Mouse (Mus musculus): ENCODE results near the gene Dennd2d. TPM values are rescaled to one million over a fixed set of nuclear protein-coding genes. Genes with fewer than 3 reads are reported as not detected.

The Dennd2d gene
- polyA plus RNA-seq, 1 experiment from 2014 or later: 1.4 TPM

- H3K27ac ChIP-seq (replicated peaks; ENCODE audit: low read depth, low read length): no peak overlapping the region
- no peak overlapping the region for H3K9ac ChIP-seq (ENCODE audit: low read length)
- no peaks in the 10 kb centered on the region for H3K36me3 ChIP-seq (ENCODE audit: control insufficient read depth, insufficient read depth, low read length)
- no peak overlapping the region for H3K4me2 ChIP-seq (ENCODE audit: low read depth, severe bottlenecking)
- no peaks in the 10 kb centered on the region for H3K27me3 ChIP-seq (ENCODE audit: control insufficient read depth, insufficient read depth, low read length)
- 92% methylated on average over 1 of the region's 1 CpGs for WGBS
- ATAC-seq (ENCODE audit: insufficient number of reproducible peaks, low FRiP score, low TSS enrichment, low read depth) (no peak), DNase-seq (ENCODE audit: low spot score) (no peak)
- no peaks in the 10 kb centered on the region for H3K9me3 ChIP-seq (ENCODE audit: control insufficient read depth, low read length)
- H3K4me1 ChIP-seq (ENCODE audit: control insufficient read depth, insufficient read depth, low read length): no peaks in the 10 kb centered on the region
- no peak overlapping the region for H3K4me3 ChIP-seq (ENCODE audit: low read depth, low read length)
Measured at GRCm38 (mm10) chr3:106492723-106493122, 10.5 kb downstream of the Dennd2d start.

DNA sequence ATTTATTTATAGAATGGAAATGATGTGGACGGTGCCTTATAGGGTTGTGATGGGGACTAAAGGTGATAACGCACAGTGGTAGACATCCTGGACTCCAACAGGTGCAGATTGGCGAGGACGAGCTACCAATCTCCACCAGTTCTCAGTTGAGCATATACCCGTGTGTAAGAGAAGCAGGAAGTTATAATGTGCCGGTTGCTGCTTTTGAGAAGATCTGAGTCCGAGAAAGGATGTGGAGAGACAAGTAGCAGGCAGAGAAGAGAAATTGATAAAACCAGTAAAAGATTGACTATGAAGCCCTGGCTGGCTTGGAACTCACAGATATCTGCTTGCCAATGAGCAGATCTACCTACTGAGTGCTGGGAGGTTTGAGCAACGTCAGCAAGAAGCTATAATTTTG is 11.0 kb downstream of the Dennd2d start:
- DNase-seq (ENCODE audit: low spot score): no peak
- no peaks in the 10 kb centered on the region for H3K36me3 ChIP-seq (ENCODE audit: control insufficient read depth, insufficient read depth, low read length)
- no peaks in the 10 kb centered on the region for H3K9me3 ChIP-seq (ENCODE audit: control insufficient read depth, low read length)
- H3K9ac ChIP-seq (ENCODE audit: low read length): no peak overlapping the region
- no peak for ATAC-seq (ENCODE audit: insufficient number of reproducible peaks, low FRiP score, low TSS enrichment, low read depth)
- H3K4me3 ChIP-seq (ENCODE audit: low read depth, low read length): no peak overlapping the region
- H3K4me2 ChIP-seq (ENCODE audit: low read depth, severe bottlenecking): no peak overlapping the region
- H3K4me1 ChIP-seq (ENCODE audit: control insufficient read depth, insufficient read depth, low read length): no peaks in the 10 kb centered on the region
- no peak overlapping the region for H3K27ac ChIP-seq (replicated peaks; ENCODE audit: low read depth, low read length)
- no peaks in the 10 kb centered on the region for H3K27me3 ChIP-seq (ENCODE audit: control insufficient read depth, insufficient read depth, low read length)
- WGBS: 89% methylated on average over 8 of the region's 8 CpGs

DNA sequence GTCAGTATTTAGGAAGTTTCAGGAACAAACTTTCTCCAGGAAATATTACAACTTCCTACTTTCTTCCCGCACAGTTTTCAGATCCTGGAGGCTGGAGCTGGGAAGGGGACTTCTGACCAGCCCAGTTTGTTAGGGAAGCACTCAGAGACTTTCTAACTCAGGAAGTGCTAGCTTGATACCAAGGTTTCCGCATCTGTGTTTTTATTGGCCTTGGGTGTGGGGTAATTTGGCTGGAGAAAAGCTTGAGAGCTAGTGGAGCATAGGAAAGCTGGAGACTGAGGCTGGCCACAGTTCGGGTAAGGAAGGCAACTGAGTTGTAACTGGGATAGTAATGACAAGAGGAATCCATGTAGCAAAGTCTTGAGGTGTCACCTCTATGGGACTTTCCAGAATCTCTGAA is 11.7 kb downstream of the Dennd2d start:
- H3K27ac ChIP-seq (replicated peaks; ENCODE audit: low read depth, low read length): no peak overlapping the region
- 74% methylated on average over 3 of the region's 3 CpGs for WGBS
- no peaks in the 10 kb centered on the region for H3K27me3 ChIP-seq (ENCODE audit: control insufficient read depth, insufficient read depth, low read length)

GRCm38 (mm10) chr3:106494417-106494950 is 12.3 kb downstream of the Dennd2d start:
- no peak overlapping the region for H3K4me3 ChIP-seq (ENCODE audit: low read depth, low read length)
- no peaks in the 10 kb centered on the region for H3K27me3 ChIP-seq (ENCODE audit: control insufficient read depth, insufficient read depth, low read length)
- H3K4me1 ChIP-seq (ENCODE audit: control insufficient read depth, insufficient read depth, low read length): no peaks in the 10 kb centered on the region
- ATAC-seq (ENCODE audit: insufficient number of reproducible peaks, low FRiP score, low TSS enrichment, low read depth) (no peak), DNase-seq (ENCODE audit: low spot score) (no peak)
- WGBS: 93% methylated on average over 1 of the region's 1 CpGs
- no peaks in the 10 kb centered on the region for H3K36me3 ChIP-seq (ENCODE audit: control insufficient read depth, insufficient read depth, low read length)
- no peak overlapping the region for H3K4me2 ChIP-seq (ENCODE audit: low read depth, severe bottlenecking)
- H3K9ac ChIP-seq (ENCODE audit: low read length): no peak overlapping the region
- no peaks in the 10 kb centered on the region for H3K9me3 ChIP-seq (ENCODE audit: control insufficient read depth, low read length)
- H3K27ac ChIP-seq (replicated peaks; ENCODE audit: low read depth, low read length): no peak overlapping the region

More for the DNA sequence above, 11.7 kb downstream of the Dennd2d start:
- no peak overlapping the region for H3K9ac ChIP-seq (ENCODE audit: low read length)
- no peak overlapping the region for H3K4me3 ChIP-seq (ENCODE audit: low read depth, low read length)
- H3K4me1 ChIP-seq (ENCODE audit: control insufficient read depth, insufficient read depth, low read length): no peaks in the 10 kb centered on the region
- ATAC-seq (ENCODE audit: insufficient number of reproducible peaks, low FRiP score, low TSS enrichment, low read depth) (no peak), DNase-seq (ENCODE audit: low spot score) (no peak)
- no peaks in the 10 kb centered on the region for H3K36me3 ChIP-seq (ENCODE audit: control insufficient read depth, insufficient read depth, low read length)
- no peaks in the 10 kb centered on the region for H3K9me3 ChIP-seq (ENCODE audit: control insufficient read depth, low read length)
- H3K4me2 ChIP-seq (ENCODE audit: low read depth, severe bottlenecking): no peak overlapping the region

DNA sequence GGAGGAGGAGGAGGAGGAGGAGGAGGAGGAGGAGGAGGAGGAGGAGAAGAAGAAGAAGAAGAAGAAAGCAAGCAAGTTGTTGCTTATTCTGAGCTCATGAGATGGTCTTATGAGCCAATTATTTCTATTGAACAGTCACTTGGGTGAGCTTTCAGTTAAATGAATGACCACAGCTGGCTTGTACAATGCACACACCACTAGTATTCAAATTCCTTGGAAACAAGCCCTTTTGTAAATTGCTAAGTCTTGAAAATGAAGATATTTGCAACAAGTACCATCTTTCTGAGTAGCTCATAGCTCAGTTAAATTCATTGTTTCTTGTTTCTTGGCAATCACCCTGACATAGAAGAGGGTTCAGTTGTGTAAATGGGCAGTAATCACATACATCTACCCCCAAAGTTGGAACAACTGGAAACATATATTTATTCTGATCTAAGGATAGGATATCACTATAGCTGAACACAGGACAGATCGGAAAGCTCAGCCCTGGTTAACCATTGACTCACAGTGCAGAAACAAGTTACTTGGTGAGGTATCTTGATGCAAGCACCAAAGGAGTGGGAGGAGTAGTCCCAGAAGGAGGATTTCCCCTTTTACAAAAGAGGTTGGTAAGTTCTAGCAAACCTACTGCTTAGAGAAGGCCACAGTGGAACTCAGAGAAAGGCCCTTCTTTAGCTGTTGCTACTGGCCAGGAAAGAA is 13.3 kb downstream of the Dennd2d start:
- no peak for ATAC-seq (ENCODE audit: insufficient number of reproducible peaks, low FRiP score, low TSS enrichment, low read depth)
- Histone ChIP-seq H3K9ac (ENCODE audit: low read length) (no peak overlapping the region), H3K9me3 (ENCODE audit: control insufficient read depth, low read length) (no peaks in the 10 kb centered on the region), H3K27me3 (ENCODE audit: control insufficient read depth, insufficient read depth, low read length) (no peaks in the 10 kb centered on the region), H3K27ac (replicated peaks; ENCODE audit: low read depth, low read length) (no peak overlapping the region), H3K36me3 (ENCODE audit: control insufficient read depth, insufficient read depth, low read length) (no peaks in the 10 kb centered on the region), H3K4me3 (ENCODE audit: low read depth, low read length) (no peak overlapping the region), H3K4me1 (ENCODE audit: control insufficient read depth, insufficient read depth, low read length) (no peaks in the 10 kb centered on the region), H3K4me2 (ENCODE audit: low read depth, severe bottlenecking) (no peak overlapping the region)
- 83% methylated on average over 1 of the region's 1 CpGs for WGBS
- no peak for DNase-seq (ENCODE audit: low spot score)

DNA sequence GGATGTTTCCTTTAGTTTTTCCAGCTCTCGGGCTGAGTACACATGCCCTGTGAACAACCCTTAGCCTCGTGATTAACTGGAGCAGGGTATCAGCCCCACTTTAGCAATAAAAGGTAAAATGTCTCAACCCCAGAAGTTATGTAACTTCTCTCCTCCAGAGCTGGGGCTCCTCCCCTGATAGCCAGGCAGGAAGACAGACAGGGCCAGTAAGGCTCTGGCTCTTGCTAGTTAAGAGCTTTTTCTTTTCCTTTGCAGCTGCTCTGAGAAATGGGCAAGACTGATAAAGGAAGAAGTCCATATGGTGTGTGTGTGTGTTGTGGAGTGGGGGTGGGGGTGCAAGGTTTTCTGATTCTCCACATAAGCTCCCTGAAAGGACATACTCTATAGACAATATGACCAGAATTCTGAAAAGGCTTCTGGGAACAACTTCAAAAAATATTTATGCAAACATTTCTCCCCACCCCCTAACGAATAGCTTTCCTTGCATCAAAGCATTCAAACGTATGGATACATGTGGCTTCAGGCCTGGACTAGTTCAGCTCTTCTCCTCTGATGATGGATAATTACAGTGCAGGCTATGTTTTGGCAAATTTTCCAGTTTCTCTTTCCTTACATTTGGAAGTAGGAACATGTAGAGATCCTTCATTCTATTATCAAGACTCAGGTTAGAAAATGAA is 14.0 kb downstream of the Dennd2d start:
- WGBS: 71% methylated on average over 4 of the region's 4 CpGs
- Histone ChIP-seq H3K4me1 (ENCODE audit: control insufficient read depth, insufficient read depth, low read length) (no peaks in the 10 kb centered on the region), H3K27me3 (ENCODE audit: control insufficient read depth, insufficient read depth, low read length) (no peaks in the 10 kb centered on the region), H3K9me3 (ENCODE audit: control insufficient read depth, low read length) (no peaks in the 10 kb centered on the region), H3K27ac (replicated peaks; ENCODE audit: low read depth, low read length) (no peak overlapping the region), H3K4me2 (ENCODE audit: low read depth, severe bottlenecking) (no peak overlapping the region), H3K36me3 (ENCODE audit: control insufficient read depth, insufficient read depth, low read length) (no peaks in the 10 kb centered on the region), H3K4me3 (ENCODE audit: low read depth, low read length) (no peak overlapping the region), H3K9ac (ENCODE audit: low read length) (no peak overlapping the region)
- ATAC-seq (ENCODE audit: insufficient number of reproducible peaks, low FRiP score, low TSS enrichment, low read depth) (no peak), DNase-seq (ENCODE audit: low spot score) (no peak)

DNA sequence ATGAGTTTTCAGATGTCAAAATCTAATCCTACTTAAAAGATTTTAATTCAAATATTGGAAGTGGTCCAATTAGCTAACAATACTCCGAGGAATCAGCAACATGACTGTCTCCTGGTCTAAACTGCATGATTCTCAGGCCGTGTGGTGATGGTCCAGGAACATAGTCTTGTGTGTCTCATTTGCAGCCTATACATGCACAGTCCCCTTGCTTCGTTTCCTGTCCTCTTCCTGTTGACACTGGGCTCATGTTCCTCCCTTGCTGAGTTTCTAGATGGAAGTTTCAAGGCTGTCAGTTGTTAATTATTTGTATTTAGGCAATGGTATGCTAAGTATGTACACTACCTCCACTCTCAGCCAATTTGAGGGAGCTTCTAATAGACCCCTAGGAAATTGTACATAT is 14.8 kb downstream of the Dennd2d start:
- no peak for ATAC-seq (ENCODE audit: insufficient number of reproducible peaks, low FRiP score, low TSS enrichment, low read depth)
- Histone ChIP-seq H3K27me3 (ENCODE audit: control insufficient read depth, insufficient read depth, low read length) (no peaks in the 10 kb centered on the region), H3K4me1 (ENCODE audit: control insufficient read depth, insufficient read depth, low read length) (no peaks in the 10 kb centered on the region), H3K9ac (ENCODE audit: low read length) (no peak overlapping the region), H3K9me3 (ENCODE audit: control insufficient read depth, low read length) (no peaks in the 10 kb centered on the region), H3K36me3 (ENCODE audit: control insufficient read depth, insufficient read depth, low read length) (no peaks in the 10 kb centered on the region), H3K4me2 (ENCODE audit: low read depth, severe bottlenecking) (no peak overlapping the region), H3K4me3 (ENCODE audit: low read depth, low read length) (no peak overlapping the region), H3K27ac (replicated peaks; ENCODE audit: low read depth, low read length) (no peak overlapping the region)
- WGBS: 80% methylated on average over 3 of the region's 3 CpGs
- DNase-seq (ENCODE audit: low spot score): no peak

DNA sequence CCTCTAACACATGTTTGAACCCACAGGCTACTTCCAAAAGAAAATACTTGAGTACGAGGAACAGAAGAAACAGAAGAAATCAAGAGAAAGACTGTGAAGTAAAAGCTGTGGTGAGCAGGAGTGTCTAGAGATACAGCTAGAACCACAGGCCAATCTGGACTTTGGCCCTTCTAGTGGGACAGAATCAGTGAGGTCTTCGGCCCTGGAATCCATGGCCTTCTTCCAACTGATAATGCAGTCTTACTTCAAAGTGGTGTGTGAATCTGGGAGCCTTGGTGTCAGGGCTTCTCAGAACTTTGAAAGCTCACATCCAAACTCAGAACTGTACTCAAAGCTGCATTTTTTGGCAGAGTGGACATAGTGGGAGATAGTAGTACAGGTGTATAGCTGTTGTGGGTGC is 18.3 kb downstream of the Dennd2d start:
- no peaks in the 10 kb centered on the region for H3K4me1 ChIP-seq (ENCODE audit: control insufficient read depth, insufficient read depth, low read length)
- 94% methylated on average over 2 of the region's 2 CpGs for WGBS
- DNase-seq (ENCODE audit: low spot score) (no peak), ATAC-seq (ENCODE audit: insufficient number of reproducible peaks, low FRiP score, low TSS enrichment, low read depth) (no peak)
- H3K27ac ChIP-seq (replicated peaks; ENCODE audit: low read depth, low read length): no peak overlapping the region
- H3K9ac ChIP-seq (ENCODE audit: low read length): no peak overlapping the region
- H3K9me3 ChIP-seq (ENCODE audit: control insufficient read depth, low read length): no peaks in the 10 kb centered on the region
- H3K27me3 ChIP-seq (ENCODE audit: control insufficient read depth, insufficient read depth, low read length): no peaks in the 10 kb centered on the region
- no peak overlapping the region for H3K4me3 ChIP-seq (ENCODE audit: low read depth, low read length)
- H3K4me2 ChIP-seq (ENCODE audit: low read depth, severe bottlenecking): no peak overlapping the region
- no peaks in the 10 kb centered on the region for H3K36me3 ChIP-seq (ENCODE audit: control insufficient read depth, insufficient read depth, low read length)

All from limb, embryonic 11.5 days (tissue).